Mouse (Mus musculus) G1E (cell line): ENCODE results near the gene Tceal1. TPM values are rescaled to one million over a fixed set of nuclear protein-coding genes. Genes with fewer than 3 reads are reported as not detected.
"Not testable (repeated sequence)": the region's sequence is repeated elsewhere in the genome, so short reads cannot be mapped to it uniquely, and the experiment has no call there.

ENCODE experiments used
- ATAC-seq: 2 replicates; pipeline ENCODE4 v1.8.0; 2016; ENCODE audit warnings: mild to moderate bottlenecking; ENCODE audit not compliant: insufficient number of reproducible peaks, poor library complexity, low FRiP score, severe bottlenecking; ENCODE audit errors: extremely low read depth
- DNase-seq: peaks from one replicate; pipeline ENCODE4 v3.0.0; 2012; ENCODE audit warnings: low spot score
- H3K27me3 ChIP-seq: 2 replicates; pipeline ENCODE4 v1.6.1; 2012; ENCODE audit warnings: mild to moderate bottlenecking, low read length, inconsistent platforms; ENCODE audit not compliant: insufficient read depth
- H3K36me3 ChIP-seq: replicated peaks from 2 replicates; pipeline ENCODE3; 2012; ENCODE audit warnings: mild to moderate bottlenecking, inconsistent platforms
- H3K4me1 ChIP-seq: 2 replicates; pipeline ENCODE4 v1.6.1; 2012; ENCODE audit warnings: low read depth, low read length, inconsistent platforms, mixed read lengths; ENCODE audit not compliant: insufficient read depth
- H3K4me3 ChIP-seq: 2 replicates; pipeline ENCODE4 v1.5.1; 2012; ENCODE audit warnings: low read depth, mild to moderate bottlenecking, inconsistent platforms, low read length, moderate library complexity, mixed read lengths
- H3K9me3 ChIP-seq: replicated peaks from 2 replicates; pipeline ENCODE4 v1.6.1; 2012; ENCODE audit warnings: inconsistent platforms
- CTCF ChIP-seq: IDR thresholded peaks from 2 replicates; pipeline ENCODE4 v1.5.1; 2012; ENCODE audit warnings: low read depth, low read length, inconsistent platforms, mixed read lengths
- GATA1 ChIP-seq: IDR thresholded peaks from 2 replicates; pipeline ENCODE4 v1.6.1; 2012; ENCODE audit warnings: borderline replicate concordance, low read length, inconsistent platforms, mixed read lengths
- GATA2 ChIP-seq: IDR thresholded peaks from 2 replicates; pipeline ENCODE4 v1.6.1; 2012; ENCODE audit warnings: low read depth, low read length, inconsistent platforms, borderline replicate concordance
- POLR2AphosphoS5 ChIP-seq: IDR thresholded peaks from 2 replicates; pipeline ENCODE4 v1.6.1; 2012; ENCODE audit warnings: low read depth, low read length, inconsistent platforms; ENCODE audit not compliant: insufficient replicate concordance
- TAL1 ChIP-seq: conservative IDR thresholded peaks from 2 replicates; pipeline ENCODE4 v1.6.1; 2012; ENCODE audit warnings: low read depth, low read length, inconsistent platforms, mixed read lengths
- polyA plus RNA-seq: library from polyadenylated mRNA; stranded (reverse); fragments of >175 nt; gene quantifications from 2 replicates; pipeline ENCODE4 v1.2.3, GENCODE M21; 2012
- total RNA-seq, 2 experiments: library from RNA; stranded (forward) in 1 of 2; stranded (reverse) in 1 of 2; fragments of 200-1000 nt in 1 of 2; fragments of >200 nt in 1 of 2; fragmentation: Nextera tagmentation in 1 of 2; gene quantifications; 2 replicates each; pipeline ENCODE4 v1.2.3; 2014 to 2017

The Tceal1 gene
- total and polyA plus RNA-seq, 3 experiments: 0.11 TPM; not detected in 2

DNA sequence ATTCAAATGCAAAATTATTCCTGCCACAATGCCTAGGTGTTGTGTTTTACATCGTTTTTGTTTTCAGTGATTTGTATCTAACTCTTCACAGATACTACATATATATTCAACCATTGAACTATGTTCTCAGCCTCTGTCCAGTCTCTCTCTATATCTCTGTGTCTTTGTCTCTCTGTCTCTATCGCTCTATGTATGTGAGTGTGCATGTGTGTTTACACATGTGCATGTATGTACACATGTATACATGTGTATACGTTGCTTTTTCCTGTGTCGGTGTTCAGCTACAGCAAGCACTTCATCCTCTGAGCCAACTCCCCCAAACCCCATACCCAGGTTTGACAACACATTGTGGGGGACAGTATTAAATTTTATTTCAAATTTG, 15.5 kb upstream of the Tceal1 start:
- DNase-seq (no peak), ATAC-seq (no peak)
- Histone ChIP-seq H3K36me3 (no peaks in the 10 kb centered on the region), H3K4me3 (no peak overlapping the region), H3K27me3 (0 out of 2 replicates have a peak, but pooled peaks cover 6% of the 10 kb centered on the region), H3K9me3 (no peaks in the 10 kb centered on the region), H3K4me1 (no peaks in the 10 kb centered on the region)
- TF ChIP-seq GATA1 (no peak), CTCF (no peak), POLR2AphosphoS5 (no peak), GATA2 (no peak), TAL1 (no peak)

DNA sequence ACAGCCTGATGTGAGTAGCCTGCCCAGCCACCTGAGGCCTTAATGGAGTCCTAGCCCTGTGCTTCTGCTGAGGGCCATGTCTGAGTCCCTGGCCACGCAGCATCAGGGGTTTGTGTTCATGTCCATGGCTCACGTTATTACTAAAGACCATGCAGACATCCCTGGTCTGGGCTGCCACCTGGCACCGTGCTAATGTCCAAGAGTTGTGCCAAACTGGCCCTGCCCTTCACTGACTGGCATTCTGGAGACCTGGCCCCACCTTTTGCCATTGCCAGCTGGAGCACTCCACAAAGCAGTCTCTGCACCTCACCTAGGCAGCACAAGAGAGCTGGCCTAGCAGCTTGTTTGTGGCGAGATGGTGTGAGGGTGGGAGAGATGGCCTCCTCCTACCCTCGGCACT, 14.6 kb upstream of the Tceal1 start:
- no peaks in the 10 kb centered on the region for H3K4me1 ChIP-seq
- no peak for DNase-seq
- ATAC-seq: no peak
- TF ChIP-seq GATA2: no peak
- TF ChIP-seq CTCF: no peak
- no peak for TF ChIP-seq TAL1
- no peak for TF ChIP-seq POLR2AphosphoS5
- TF ChIP-seq GATA1: no peak
- H3K36me3 ChIP-seq: no peaks in the 10 kb centered on the region
- no peak overlapping the region for H3K4me3 ChIP-seq
- no peaks in the 10 kb centered on the region for H3K9me3 ChIP-seq
- H3K27me3 ChIP-seq: 0 out of 2 replicates have a peak, but pooled peaks cover 6% of the 10 kb centered on the region

DNA sequence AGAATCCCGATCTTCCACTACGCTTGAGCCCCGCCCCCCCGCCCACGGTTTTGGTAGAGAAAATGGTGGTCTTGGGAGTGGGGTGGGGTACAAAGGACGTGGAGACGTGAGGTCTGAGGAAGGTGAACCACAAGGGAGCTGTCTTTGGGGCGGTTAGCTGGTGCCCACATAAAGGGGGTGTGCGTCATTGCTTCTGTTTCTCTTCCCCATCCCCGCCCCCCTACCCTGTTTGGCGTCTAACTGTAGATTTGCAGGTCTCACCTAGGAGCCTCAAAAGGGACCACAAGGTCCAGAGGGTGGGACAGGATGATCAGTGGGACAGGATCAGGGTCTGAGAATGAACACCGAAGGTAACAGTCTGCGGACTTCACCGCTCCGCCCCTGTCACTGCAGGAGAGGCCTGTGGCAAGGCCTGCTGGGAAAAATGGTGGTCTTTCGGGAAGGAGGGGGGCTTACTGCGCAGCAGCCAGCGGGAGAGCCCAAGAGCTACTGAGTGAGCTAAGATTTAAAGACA, 443 bp downstream of the Tceal1 start:
- ATAC-seq (no peak), DNase-seq (no peak)

DNA sequence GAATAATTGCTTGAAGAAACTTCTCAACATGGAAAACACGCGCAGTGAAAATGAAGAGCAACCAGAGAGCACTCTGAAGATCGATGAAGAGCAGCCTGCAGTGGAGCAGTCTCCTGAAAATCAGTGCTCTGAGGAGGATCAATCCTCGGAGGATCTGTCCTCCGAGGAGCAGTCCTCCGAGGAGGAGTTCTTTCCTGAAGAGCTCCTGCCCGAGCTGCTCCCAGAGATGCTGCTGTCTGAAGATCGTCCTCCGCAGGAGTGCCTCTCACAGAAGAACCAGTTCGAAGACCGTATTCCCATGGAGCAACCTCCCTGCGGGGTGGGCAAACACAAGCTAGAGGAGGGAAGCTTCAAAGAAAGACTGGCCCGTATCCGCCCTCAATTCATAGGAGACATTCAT, 1.0 kb downstream of the Tceal1 start:
- DNase-seq: no peak
- Histone ChIP-seq H3K36me3 (no peaks in the 10 kb centered on the region), H3K27me3 (peaks cover 3% of the 10 kb centered on the region; the same call in 1 of the 2 replicates), H3K4me1 (no peaks in the 10 kb centered on the region; the same call in 1 of the 2 replicates), H3K9me3 (no peaks in the 10 kb centered on the region), H3K4me3 (no peak overlapping the region)
- ATAC-seq: no peak
- TF ChIP-seq CTCF (no peak), POLR2AphosphoS5 (no peak), GATA2 (no peak), GATA1 (no peak), TAL1 (no peak)

More for the DNA sequence above, 443 bp downstream of the Tceal1 start:
- Histone ChIP-seq H3K4me1 (no peaks in the 10 kb centered on the region; the same call in 1 of the 2 replicates), H3K9me3 (no peaks in the 10 kb centered on the region), H3K4me3 (no peak overlapping the region), H3K27me3 (peaks cover 3% of the 10 kb centered on the region; the same call in 1 of the 2 replicates), H3K36me3 (no peaks in the 10 kb centered on the region)
- no peak for TF ChIP-seq GATA2
- no peak for TF ChIP-seq GATA1
- no peak for TF ChIP-seq CTCF
- TF ChIP-seq TAL1: no peak
- no peak for TF ChIP-seq POLR2AphosphoS5

DNA sequence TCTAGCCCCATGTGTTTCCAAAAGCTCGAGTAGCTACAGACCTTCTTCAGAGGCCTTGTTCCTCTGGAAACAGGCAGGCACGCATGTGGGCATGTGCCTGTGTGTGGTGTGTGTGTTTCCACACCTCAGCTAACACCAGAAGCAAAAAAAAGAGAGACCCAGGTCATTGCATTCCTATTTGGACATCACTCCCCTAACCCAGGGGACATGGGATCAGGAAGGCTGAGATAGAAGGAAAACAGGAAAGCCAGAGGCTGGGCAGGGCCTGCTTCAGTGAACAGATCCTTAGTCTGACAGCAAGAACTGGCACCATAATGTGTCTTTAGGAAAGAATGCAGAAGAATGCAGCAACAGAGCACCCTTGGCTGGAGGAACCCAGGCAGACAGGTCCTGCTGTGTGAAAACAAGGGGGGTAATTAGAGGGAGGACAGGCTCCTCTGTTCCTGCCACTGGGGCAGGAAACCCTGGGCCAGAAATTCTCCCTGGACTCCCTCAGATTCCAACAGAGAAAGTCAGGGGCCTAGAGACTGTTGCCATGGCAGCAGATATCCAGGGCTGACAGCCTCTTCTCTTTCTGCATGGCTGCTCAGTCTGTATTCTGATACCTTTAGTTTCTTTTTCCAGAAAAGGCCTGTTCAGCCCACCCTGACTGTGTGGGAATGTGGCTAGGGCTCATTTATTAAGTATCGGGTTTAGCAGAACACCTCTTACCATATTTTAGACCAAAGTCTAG, 7.1 kb downstream of the Tceal1 start:
- not testable (repeated sequence) for H3K4me3 ChIP-seq, H3K27me3 ChIP-seq, ATAC-seq, H3K36me3 ChIP-seq, H3K4me1 ChIP-seq, DNase-seq, H3K9me3 ChIP-seq

DNA sequence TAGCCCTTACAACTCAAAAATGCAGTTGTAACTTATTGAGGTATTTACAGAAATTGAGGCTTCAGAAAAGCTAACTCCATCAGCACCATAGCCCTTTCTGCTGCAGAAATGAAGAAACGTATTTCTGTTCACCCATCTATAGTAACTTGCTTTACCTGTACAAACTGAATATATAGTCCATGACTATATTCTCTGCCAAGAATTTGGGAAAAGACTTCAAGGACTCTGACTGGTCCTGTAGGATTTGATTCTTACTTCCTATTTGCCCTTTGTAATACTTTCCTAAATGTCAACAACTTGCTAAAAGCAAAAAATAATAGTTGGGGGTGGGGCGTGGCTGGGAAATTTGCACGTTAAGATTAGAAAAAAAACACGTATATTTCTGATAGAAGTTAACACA, 24.2 kb downstream of the Tceal1 start:
- TF ChIP-seq TAL1 (no peak), CTCF (no peak), GATA2 (no peak), GATA1 (no peak), POLR2AphosphoS5 (no peak)
- DNase-seq: no peak
- H3K36me3 ChIP-seq: peaks cover 14% of the 10 kb centered on the region
- no peaks in the 10 kb centered on the region for H3K9me3 ChIP-seq
- no peak overlapping the region for H3K4me3 ChIP-seq
- H3K4me1 ChIP-seq: no peaks in the 10 kb centered on the region
- no peaks in the 10 kb centered on the region for H3K27me3 ChIP-seq
- no peak for ATAC-seq
